Mouse (Mus musculus): ENCODE data around the gene Ampd3. TPM values are rescaled to one million over a fixed set of nuclear protein-coding genes. Genes with fewer than 3 reads are reported as not detected.

Ampd3 gene
- 1.1 TPM for polyA plus RNA-seq (2014; fragmentation: Illumina TruSeq; extraction: RNeasy Lipid Tissue Mini Kit (QIAGEN cat#74804); ENCODE audit: low read depth, low replicate concordance)

DNA sequence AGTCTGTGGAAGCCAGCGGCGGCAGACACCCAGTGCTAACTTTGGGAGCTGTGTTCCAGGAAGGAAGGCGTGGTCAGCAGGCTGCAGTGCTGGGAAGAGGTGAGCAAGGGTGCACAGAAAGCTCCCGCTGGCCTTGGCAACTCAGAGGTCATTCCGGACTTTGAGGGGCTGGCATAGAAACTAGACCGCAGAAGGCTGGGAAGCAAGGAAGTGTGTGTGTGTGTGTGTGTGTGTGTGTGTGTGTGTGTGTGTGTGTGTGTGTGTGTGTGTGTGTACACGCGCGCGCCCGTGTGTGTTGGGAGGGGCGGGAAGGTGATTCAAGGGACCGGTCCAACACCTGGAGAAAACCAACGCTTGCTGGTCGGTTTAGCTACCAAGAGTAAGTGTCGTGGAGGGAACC is at the start of gene Ampd3:
TSS of gene Ampd3 (plus strand) at position 206 of the 400 bp plus-strand sequence.

DNA sequence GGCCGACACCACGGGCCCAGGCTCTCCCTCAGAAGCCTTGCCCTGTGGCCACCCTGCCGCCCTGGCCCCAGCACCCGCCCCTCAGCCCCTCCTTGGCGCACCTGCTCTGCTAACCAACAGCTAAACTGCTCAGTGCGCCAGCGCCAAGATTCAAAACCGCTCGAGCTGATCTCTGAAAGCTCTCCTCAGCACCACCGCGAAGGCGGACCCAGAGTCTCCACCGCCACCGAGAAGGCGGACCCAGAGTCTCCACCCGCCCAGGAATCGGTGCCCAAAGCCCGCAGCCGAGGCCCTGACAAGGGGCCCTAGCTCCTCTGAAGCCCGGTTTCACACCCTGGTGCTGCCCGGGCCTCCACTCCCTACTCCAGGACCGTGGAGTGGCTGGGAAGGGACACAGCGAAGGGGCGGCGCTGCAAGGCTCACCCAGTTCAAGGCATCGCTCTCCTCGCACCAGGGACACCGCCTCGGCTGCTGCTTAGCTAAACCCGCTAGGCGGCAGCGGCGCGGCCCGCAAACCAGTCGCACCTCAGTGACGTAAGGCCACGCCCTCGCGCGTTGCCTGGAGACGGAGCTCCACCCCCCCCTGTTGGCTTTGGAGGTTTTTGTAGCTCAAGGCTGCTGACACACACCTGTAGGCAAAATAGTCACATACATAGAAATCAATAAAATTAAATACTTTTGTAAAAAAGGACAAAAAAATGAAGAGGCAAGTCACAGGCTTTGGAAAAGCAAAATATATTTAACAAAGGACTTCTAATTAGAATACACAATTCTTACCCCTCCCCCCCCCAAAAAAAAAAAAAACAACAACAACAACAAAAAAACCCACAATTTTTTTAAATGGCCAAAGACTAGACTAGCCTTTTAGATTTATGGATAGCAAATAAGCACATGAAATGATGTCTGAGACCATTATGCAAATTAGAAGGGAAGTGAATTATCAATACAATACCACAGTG is 76.2 kb downstream of the Ampd3 start, which contains the start of gene Rnf141:
TSS of gene Rnf141 (minus strand) at position 542 of the 959 bp plus-strand sequence.

Other genes starting within 250 kb of the Ampd3 start
- gene Sbf2, start 153.3 kb upstream of the Ampd3 start, polyA plus RNA-seq (2014; fragmentation: Illumina TruSeq; extraction: RNeasy Lipid Tissue Mini Kit (QIAGEN cat#74804); ENCODE audit: low read depth, low replicate concordance): 233 TPM
- not detected for gene Adm, start 140.5 kb upstream of the Ampd3 start, polyA plus RNA-seq (2014; fragmentation: Illumina TruSeq; extraction: RNeasy Lipid Tissue Mini Kit (QIAGEN cat#74804); ENCODE audit: low read depth, low replicate concordance)
- 100 TPM for gene Rnf141, start 76.3 kb downstream of the Ampd3 start, polyA plus RNA-seq (2014; fragmentation: Illumina TruSeq; extraction: RNeasy Lipid Tissue Mini Kit (QIAGEN cat#74804); ENCODE audit: low read depth, low replicate concordance)
- gene Lyve1, start 95.0 kb downstream of the Ampd3 start, polyA plus RNA-seq (2014; fragmentation: Illumina TruSeq; extraction: RNeasy Lipid Tissue Mini Kit (QIAGEN cat#74804); ENCODE audit: low read depth, low replicate concordance): 0.34 TPM
- 1.3 TPM for gene Mrvi1, start 214.3 kb downstream of the Ampd3 start, polyA plus RNA-seq (2014; fragmentation: Illumina TruSeq; extraction: RNeasy Lipid Tissue Mini Kit (QIAGEN cat#74804); ENCODE audit: low read depth, low replicate concordance)